Mouse (Mus musculus) neural tube, embryonic 11.5 days (tissue): ENCODE results near the gene Ssbp3. TPM values are rescaled to one million over a fixed set of nuclear protein-coding genes. Genes with fewer than 3 reads are reported as not detected.

Source experiments
- ATAC-seq: fragments of 200-750 bp; cut with Nextera tagmentation; 2 replicates; pipeline ENCODE4 v1.8.0; 2017; ENCODE audit warnings: moderate number of reproducible peaks, mild to moderate bottlenecking, moderate TSS enrichment, moderate library complexity; ENCODE audit not compliant: insufficient read depth, low FRiP score, low TSS enrichment
- DNase-seq: peaks from one replicate; pipeline ENCODE4 v3.0.0-alpha.2; 2015; ENCODE audit warnings: low spot score
- H3K27ac ChIP-seq: fragments of 300-500 bp; sonication (generic); 2 replicates; pipeline ENCODE4 v1.5.1; 2014; ENCODE audit warnings: low read depth, mild to moderate bottlenecking, low read length
- H3K27me3 ChIP-seq: fragments of 300-500 bp; sonication (generic); 2 replicates; pipeline ENCODE4 v1.6.1; 2014; ENCODE audit warnings: mild to moderate bottlenecking, low read length, mixed read lengths; ENCODE audit not compliant: control insufficient read depth, insufficient read depth
- H3K36me3 ChIP-seq: fragments of 300-500 bp; sonication (generic); 2 replicates; pipeline ENCODE4 v1.6.1; 2014; ENCODE audit warnings: mild to moderate bottlenecking, low read length, moderate library complexity, mixed read lengths; ENCODE audit not compliant: control insufficient read depth, insufficient read depth
- H3K4me1 ChIP-seq: fragments of 300-500 bp; sonication (generic); 2 replicates; pipeline ENCODE4 v1.6.1; 2014; ENCODE audit warnings: low read length, mixed read lengths; ENCODE audit not compliant: control insufficient read depth, insufficient read depth
- H3K4me2 ChIP-seq: fragments of 300-500 bp; sonication (generic); 2 replicates; pipeline ENCODE4 v1.6.1; 2014; ENCODE audit warnings: low read depth, mild to moderate bottlenecking, moderate library complexity
- H3K4me3 ChIP-seq: fragments of 300-500 bp; sonication (generic); 2 replicates; pipeline ENCODE4 v1.5.1; 2014; ENCODE audit warnings: low read depth, low read length
- H3K9ac ChIP-seq: fragments of 300-500 bp; sonication (generic); 2 replicates; pipeline ENCODE4 v1.6.1; 2014; ENCODE audit warnings: mild to moderate bottlenecking, low read length
- H3K9me3 ChIP-seq: fragments of 300-500 bp; sonication (generic); 2 replicates; pipeline ENCODE4 v1.6.1; 2016; ENCODE audit warnings: low read length; ENCODE audit not compliant: control insufficient read depth
- WGBS: fragments of 180-500 bp; shearing (Covaris S2); extraction: QIAGEN DNeasy Blood & Tissue Kit; methylation state at CpG from one replicate; pipeline ENCODE4 v1.1.7; 2014; 5-methylcytosine and 5-hydroxymethylcytosine counted together
- polyA plus RNA-seq: library from polyadenylated mRNA; unstranded; fragments of >200 nt; fragmentation: Nextera tagmentation; extraction: Ambion mirVana; gene quantifications from 2 replicates; pipeline ENCODE4 v1.2.1, GENCODE M21; 2014

The Ssbp3 gene
- polyA plus RNA-seq, 1 experiment from 2014 or later = 145 TPM

GRCm38 (mm10) chr4:107035689-107036088 lies 125.2 kb downstream of the Ssbp3 start:
- Histone ChIP-seq H3K9ac (no peak overlapping the region), H3K27me3 (no peaks in the 10 kb centered on the region), H3K36me3 (peaks cover 24% of the 10 kb centered on the region), H3K9me3 (no peaks in the 10 kb centered on the region), H3K4me3 (no peak overlapping the region), H3K27ac (no peak overlapping the region), H3K4me2 (no peak overlapping the region), H3K4me1 (no peaks in the 10 kb centered on the region)
- WGBS = 91% methylated on average over 4 of the region's 4 CpGs
- ATAC-seq (no peak), DNase-seq (no peak)

DNA sequence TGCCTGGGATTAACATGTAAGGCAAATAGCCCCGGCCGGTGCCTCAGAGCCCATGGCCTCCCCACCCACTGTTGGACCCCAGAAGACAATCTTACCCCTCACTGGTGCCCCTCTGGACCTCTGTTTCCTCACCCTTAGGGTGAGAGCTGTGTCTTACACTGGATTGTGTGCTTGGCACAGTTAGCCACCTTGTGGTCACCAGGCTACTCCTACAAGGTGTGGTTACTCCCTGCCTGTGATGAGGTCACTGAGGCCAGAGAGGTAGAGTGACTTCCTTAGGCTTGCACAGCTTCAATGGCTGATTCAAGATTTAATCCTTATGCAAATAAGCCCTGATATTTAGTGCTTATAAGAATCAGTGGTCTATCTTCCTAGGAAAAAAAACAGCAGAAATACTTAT lies 126.5 kb downstream of the Ssbp3 start:
- Histone ChIP-seq H3K4me2 (no peak overlapping the region), H3K36me3 (peaks cover 26% of the 10 kb centered on the region), H3K27me3 (no peaks in the 10 kb centered on the region), H3K9me3 (no peaks in the 10 kb centered on the region), H3K9ac (no peak overlapping the region), H3K27ac (no peak overlapping the region), H3K4me3 (no peak overlapping the region), H3K4me1 (no peaks in the 10 kb centered on the region)
- ATAC-seq = no peak
- whole genome bisulfite sequencing = 95% methylated on average over 2 of the region's 2 CpGs
- DNase-seq = no peak

DNA sequence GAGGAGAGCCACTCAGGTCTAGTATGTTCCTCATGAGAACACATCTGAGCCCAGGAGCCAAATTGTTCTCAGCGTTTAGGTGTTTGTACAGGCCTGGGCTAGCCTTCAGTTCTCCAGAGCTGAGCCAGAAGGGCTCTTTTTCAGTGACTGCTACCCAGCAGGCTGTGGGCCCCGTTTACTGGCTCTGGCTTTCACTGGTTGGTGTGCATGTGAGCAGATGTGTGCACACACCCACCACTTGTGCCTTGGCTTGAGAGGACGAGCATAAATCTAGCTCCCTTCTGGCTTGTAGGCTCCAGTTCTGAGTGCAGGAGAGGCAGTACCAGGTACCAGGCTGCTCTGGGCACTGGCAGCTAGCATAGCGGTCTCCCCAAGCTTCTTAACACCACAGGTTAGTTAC lies 127.8 kb downstream of the Ssbp3 start:
- H3K9ac ChIP-seq = no peak overlapping the region
- H3K4me1 ChIP-seq = no peaks in the 10 kb centered on the region
- ATAC-seq (no peak), DNase-seq (no peak)
- H3K27me3 ChIP-seq = no peaks in the 10 kb centered on the region
- H3K4me2 ChIP-seq = no peak overlapping the region
- H3K9me3 ChIP-seq = no peaks in the 10 kb centered on the region
- no peak overlapping the region for H3K4me3 ChIP-seq
- WGBS = 85% methylated on average over 4 of the region's 4 CpGs
- H3K27ac ChIP-seq = no peak overlapping the region
- peaks cover 29% of the 10 kb centered on the region for H3K36me3 ChIP-seq

DNA sequence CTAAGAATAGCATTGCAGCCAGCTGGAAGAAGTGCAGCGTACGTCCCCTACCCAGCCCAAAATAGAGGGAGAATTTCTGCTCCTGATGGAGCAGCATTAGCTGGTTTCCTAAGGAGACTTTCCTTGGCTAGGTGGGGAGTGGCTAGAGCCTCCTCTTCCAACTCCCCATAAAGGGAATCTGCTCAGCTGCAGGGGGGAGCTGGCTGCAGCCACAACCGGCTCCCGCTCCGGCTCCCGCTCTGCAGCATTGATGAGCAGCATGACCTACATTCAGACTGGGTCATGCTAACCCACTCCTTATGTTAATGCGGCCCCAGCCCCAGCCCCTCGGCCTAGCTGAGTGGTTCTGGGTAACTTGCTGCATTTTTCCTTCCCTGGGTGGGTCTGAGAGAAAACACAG lies 128.8 kb downstream of the Ssbp3 start:
- WGBS = 79% methylated on average over 8 of the region's 8 CpGs
- peaks cover 32% of the 10 kb centered on the region for H3K36me3 ChIP-seq

DNA sequence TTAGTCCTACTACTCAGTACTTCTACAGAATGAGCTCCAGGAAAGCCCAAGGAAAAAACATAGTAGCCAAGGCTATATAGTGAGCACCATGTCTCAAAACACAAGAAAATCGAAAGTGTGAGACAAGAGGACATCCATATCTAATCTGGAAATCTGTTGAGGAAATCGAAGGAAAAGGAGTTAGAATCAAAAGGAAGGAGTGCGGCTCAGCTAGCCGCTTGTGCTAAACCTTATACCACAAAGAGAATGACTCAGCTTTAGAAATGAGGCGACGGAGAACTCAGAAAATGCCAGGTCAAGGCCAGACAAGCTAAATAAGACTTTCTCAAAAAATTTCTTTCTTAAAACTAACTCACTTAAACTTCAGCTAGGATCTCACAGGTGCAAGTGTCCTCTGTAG lies 131.8 kb downstream of the Ssbp3 start:
- 97% methylated on average over 6 of the region's 6 CpGs for WGBS
- Histone ChIP-seq H3K9ac (no peak overlapping the region), H3K27me3 (no peaks in the 10 kb centered on the region), H3K9me3 (no peaks in the 10 kb centered on the region), H3K4me3 (no peak overlapping the region), H3K36me3 (peaks cover 35% of the 10 kb centered on the region), H3K27ac (no peak overlapping the region), H3K4me2 (no peak overlapping the region), H3K4me1 (no peaks in the 10 kb centered on the region)
- DNase-seq (no peak), ATAC-seq (no peak)

More for the DNA sequence above, 128.8 kb downstream of the Ssbp3 start:
- no peak overlapping the region for H3K27ac ChIP-seq
- H3K9ac ChIP-seq = no peak overlapping the region
- ATAC-seq (no peak), DNase-seq (no peak)
- no peak overlapping the region for H3K4me3 ChIP-seq
- H3K4me2 ChIP-seq = no peak overlapping the region
- H3K4me1 ChIP-seq = no peaks in the 10 kb centered on the region
- no peaks in the 10 kb centered on the region for H3K27me3 ChIP-seq
- H3K9me3 ChIP-seq = no peaks in the 10 kb centered on the region

- no peak for DNase-seq
- H3K4me3 ChIP-seq = no peak overlapping the region
- 95% methylated on average over 13 of the region's 13 CpGs for WGBS
- H3K9me3 ChIP-seq = no peaks in the 10 kb centered on the region
- H3K4me2 ChIP-seq = no peak overlapping the region
- no peak overlapping the region for H3K27ac ChIP-seq
- H3K36me3 ChIP-seq = peaks cover 25% of the 10 kb centered on the region
- no peak overlapping the region for H3K9ac ChIP-seq
- no peaks in the 10 kb centered on the region for H3K27me3 ChIP-seq
- ATAC-seq = no peak
- H3K4me1 ChIP-seq = no peaks in the 10 kb centered on the region
Observed at GRCm38 (mm10) chr4:107045188-107045587, 134.7 kb downstream of the Ssbp3 start.

GRCm38 (mm10) chr4:107047806-107048205 lies 137.3 kb downstream of the Ssbp3 start:
- H3K36me3 ChIP-seq = peaks cover 13% of the 10 kb centered on the region
- no peak for DNase-seq
- 90% methylated on average over 5 of the region's 5 CpGs for WGBS

GRCm38 (mm10) chr4:107048568-107049162 lies 138.2 kb downstream of the Ssbp3 start:
- Histone ChIP-seq H3K4me3 (no peak overlapping the region), H3K27me3 (no peaks in the 10 kb centered on the region), H3K36me3 (peaks cover 9% of the 10 kb centered on the region), H3K4me1 (no peaks in the 10 kb centered on the region), H3K9me3 (no peaks in the 10 kb centered on the region), H3K27ac (no peak overlapping the region), H3K9ac (no peak overlapping the region), H3K4me2 (no peak overlapping the region)
- DNase-seq = no peak
- ATAC-seq = no peak
- WGBS = 92% methylated on average over 11 of the region's 11 CpGs

More at GRCm38 (mm10) chr4:107047806-107048205, 137.3 kb downstream of the Ssbp3 start:
- H3K4me2 ChIP-seq = no peak overlapping the region
- H3K9ac ChIP-seq = no peak overlapping the region
- H3K27me3 ChIP-seq = no peaks in the 10 kb centered on the region
- no peak overlapping the region for H3K4me3 ChIP-seq
- H3K27ac ChIP-seq = no peak overlapping the region
- no peak for ATAC-seq
- H3K4me1 ChIP-seq = no peaks in the 10 kb centered on the region
- no peaks in the 10 kb centered on the region for H3K9me3 ChIP-seq

GRCm38 (mm10) chr4:107051889-107052288 lies 141.4 kb downstream of the Ssbp3 start:
- Histone ChIP-seq H3K27ac (no peak overlapping the region), H3K9ac (no peak overlapping the region), H3K4me1 (no peaks in the 10 kb centered on the region), H3K9me3 (no peaks in the 10 kb centered on the region), H3K27me3 (no peaks in the 10 kb centered on the region), H3K4me3 (no peak overlapping the region), H3K4me2 (no peak overlapping the region), H3K36me3 (no peaks in the 10 kb centered on the region; the same call in 1 of the 2 replicates)
- no peak for DNase-seq
- 73% methylated on average over 4 of the region's 4 CpGs for WGBS
- no peak for ATAC-seq
